8 mouse cellular contexts compared by ENCODE assay signal in the genomic region with DNA sequence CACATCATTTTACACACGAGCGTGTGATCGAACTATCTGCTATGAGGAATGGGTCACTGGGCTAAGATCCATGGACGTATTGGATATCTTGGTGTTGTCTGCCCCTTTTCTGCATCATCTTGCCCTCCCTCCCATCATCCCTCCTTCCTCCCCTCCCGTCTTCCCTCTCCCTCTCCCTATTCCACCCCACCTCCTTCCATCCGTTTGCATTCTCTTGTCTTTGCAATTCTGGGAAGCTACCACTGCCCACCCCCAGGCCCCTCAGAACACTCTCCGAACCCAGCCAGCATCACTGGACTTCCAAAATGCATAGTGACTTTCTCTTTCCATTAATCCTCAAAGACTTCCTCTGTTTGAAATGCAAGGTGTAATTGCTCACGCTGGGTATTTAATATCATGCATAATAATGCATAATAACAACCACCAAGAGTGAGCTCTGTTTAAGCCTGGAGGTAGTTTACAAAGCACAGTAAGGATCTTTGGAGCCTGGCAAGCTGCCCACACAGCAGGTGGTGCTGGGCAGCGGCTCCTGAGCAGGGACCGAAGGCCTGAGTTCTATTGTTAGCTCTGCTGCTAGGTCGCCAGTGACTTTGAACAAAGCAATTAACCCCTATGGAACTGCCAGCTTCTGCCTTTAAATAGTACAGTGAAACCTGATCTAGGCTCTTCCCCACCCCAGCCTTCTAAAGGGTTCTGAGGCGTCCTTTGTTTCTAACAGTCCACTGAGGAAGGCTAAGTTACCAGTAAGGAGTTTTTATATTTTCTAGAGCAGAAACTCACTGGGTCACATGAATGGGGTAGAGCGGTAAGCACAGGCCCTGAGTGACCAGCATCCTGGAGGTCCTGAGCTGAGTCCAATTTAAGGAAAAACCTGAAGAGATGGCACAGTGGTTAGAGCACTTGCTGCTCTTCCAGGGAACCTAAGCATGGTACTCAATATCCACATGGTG. TPM values are rescaled to one million over a fixed set of nuclear protein-coding genes. Genes with fewer than 3 reads are reported as not detected.
DNase-seq lines count a peak whose midpoint lies in the region.

No protein-coding gene starts in this region.

- DNase-seq in adrenal gland, postnatal 10 days = peak; percentile 23
- DNase-seq in adrenal gland, adult 18-20 months (ENCODE audit: low spot score in 2 of 2) = no peak
- DNase-seq in embryo, embryonic 11.5 days (ENCODE audit: low read depth, low spot score) = peak; percentile 30
- DNase-seq in heart, postnatal 14 days = peak; percentile 59 to 65
- DNase-seq in large intestine, adult 2 months (ENCODE audit: low read depth, low spot score) = peak; percentile 73
- DNase-seq in retina, embryonic 14.5 days (ENCODE audit: low spot score) = peak; percentile 83
- no peak for DNase-seq in urinary bladder, adult 18-20 months (ENCODE audit: low spot score in 2 of 2)
- DNase-seq in right cerebral cortex, postnatal 4 days = no peak

- intact Hi-C loops in heart, postnatal 14 days (cut with DNase I) = no loop called here

- WGBS in large intestine, adult 2 months = 24% methylated on average over 13 of the region's 13 CpGs

RNA-seq across cellular contexts. Expression of gene Slc35g2, which starts 10.9 kb away (rescaled TPM):
- 1 to 10 TPM; 5.9 to 7.6 TPM for total RNA-seq in adrenal gland, postnatal 10 days (2021)
- total RNA-seq in adrenal gland, adult 18-20 months (2021) = 1 to 10 TPM; 7.8 to 9.6 TPM
- 1 to 10 TPM; 3.6 to 5.6 TPM for total RNA-seq in heart, postnatal 14 days (2021)
- 1.7 and 2.7 TPM in 2 replicates for polyA plus RNA-seq in large intestine, adult 2 months (2012; rRNA removed)

RNA-seq across cellular contexts. Expression of gene Stag1, which starts 15.8 kb away (rescaled TPM):
- total RNA-seq in adrenal gland, postnatal 10 days (2021) = 10 to 100 TPM; 41.4 to 47.9 TPM
- total RNA-seq in adrenal gland, adult 18-20 months (2021) = 10 to 100 TPM; 31.4 to 33.8 TPM
- 10 to 100 TPM; 27.4 to 30.9 TPM for total RNA-seq in heart, postnatal 14 days (2021)
- polyA plus RNA-seq in large intestine, adult 2 months (2012; rRNA removed) = 3.3 and 3.4 TPM in 2 replicates

RNA-seq across cellular contexts. Expression of gene Nck1, which starts 35.9 kb away (rescaled TPM):
- 10 to 100 TPM; 52.4 to 57.3 TPM for total RNA-seq in adrenal gland, postnatal 10 days (2021)
- 10 to 100 TPM; 49.3 to 49.9 TPM for total RNA-seq in adrenal gland, adult 18-20 months (2021)
- total RNA-seq in heart, postnatal 14 days (2021) = 10 to 100 TPM; 49.8 to 56.2 TPM
- 3.6 and 4.2 TPM in 2 replicates for polyA plus RNA-seq in large intestine, adult 2 months (2012; rRNA removed)

Comparison
In these comparisons a context has a peak if more than half of its experiments do, and no peak if none do; other contexts are left out.
1. DNase-seq: peak in adrenal gland, postnatal 10 days (single experiment), embryo, embryonic 11.5 days (single experiment), heart, postnatal 14 days (2 of 2), large intestine, adult 2 months (single experiment) and retina, embryonic 14.5 days (single experiment); none in adrenal gland, adult 18-20 months (0 of 2), urinary bladder, adult 18-20 months (0 of 2) and right cerebral cortex, postnatal 4 days (single experiment).